Mouse (Mus musculus) adrenal gland, postnatal 4 days (tissue): ENCODE results near the gene Lrsam1. TPM values are rescaled to one million over a fixed set of nuclear protein-coding genes. Genes with fewer than 3 reads are reported as not detected.

Experiments
- DNase-seq, 2 experiments: peaks; one replicate each; pipeline ENCODE4 v3.0.0; 2021 to 2022; ENCODE audit warnings: low spot score in 2 of 2, mixed read lengths in 2 of 2
- total RNA-seq, 2 experiments: library from RNA; stranded (reverse); gene quantifications; 2 replicates each; pipeline ENCODE4 v1.2.3; 2021

Lrsam1 gene
- total RNA-seq, 2 experiments from 2014 or later = 23.7 to 26.5 TPM

- no peak for DNase-seq
Observed at GRCm38 (mm10) chr2:32968024-32968614, 6.7 kb upstream of the Lrsam1 start.

DNA sequence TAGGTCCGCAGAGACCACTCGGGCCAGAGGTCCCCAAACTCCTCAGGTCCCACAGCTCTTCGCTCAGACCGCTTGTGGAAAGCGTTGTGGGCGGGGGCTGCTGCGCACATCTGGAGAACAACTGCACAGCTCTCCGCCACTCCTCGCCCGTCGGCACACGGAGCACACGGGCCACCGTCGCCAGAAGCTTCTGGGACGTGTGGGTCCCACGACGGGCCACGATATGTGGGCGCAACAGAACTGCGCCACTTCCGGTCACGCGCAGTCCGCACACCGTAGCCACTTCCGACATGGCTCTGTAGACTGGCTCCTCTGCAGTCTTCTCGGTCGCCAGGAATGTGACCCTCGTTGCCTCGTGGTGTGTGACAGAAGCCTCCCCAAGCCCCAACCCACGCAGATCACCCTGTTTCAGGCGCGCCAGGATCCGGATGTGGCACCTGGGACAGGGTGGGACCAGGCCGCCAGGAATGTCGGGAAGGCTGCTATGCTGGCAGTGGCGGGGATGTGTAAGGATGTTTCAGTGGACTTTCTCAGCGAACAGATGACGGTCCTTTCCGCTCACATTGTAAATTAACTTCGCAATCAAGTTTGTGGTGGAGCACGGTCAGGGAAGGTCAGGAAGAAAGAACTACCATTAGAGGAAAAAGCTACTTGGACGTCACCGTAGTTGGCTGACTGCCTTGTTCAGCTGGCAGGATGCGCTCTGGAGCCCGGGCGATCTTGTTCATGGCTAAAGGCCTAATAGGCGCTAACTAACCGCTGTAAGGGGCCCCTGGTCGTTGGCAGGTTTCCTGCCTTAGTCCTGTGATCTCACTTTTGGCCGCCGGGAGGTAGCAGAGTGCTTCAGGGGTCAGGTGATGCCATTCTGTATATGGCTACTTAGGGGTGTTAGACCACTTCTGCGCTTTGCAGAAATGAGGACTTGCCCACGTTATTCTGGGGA, 5.5 kb upstream of the Lrsam1 start:
- DNase-seq = peak; percentile 47 to 64

GRCm38 (mm10) chr2:32966184-32966688, 4.8 kb upstream of the Lrsam1 start:
- DNase-seq = no peak

GRCm38 (mm10) chr2:32965511-32966183, 4.2 kb upstream of the Lrsam1 start:
- DNase-seq = no peak

- DNase-seq = no peak
Observed at GRCm38 (mm10) chr2:32964659-32965457, 3.4 kb upstream of the Lrsam1 start.

GRCm38 (mm10) chr2:32963981-32964380, 2.6 kb upstream of the Lrsam1 start:
- no peak for DNase-seq

GRCm38 (mm10) chr2:32963544-32963943, 2.1 kb upstream of the Lrsam1 start:
- no peak for DNase-seq

DNA sequence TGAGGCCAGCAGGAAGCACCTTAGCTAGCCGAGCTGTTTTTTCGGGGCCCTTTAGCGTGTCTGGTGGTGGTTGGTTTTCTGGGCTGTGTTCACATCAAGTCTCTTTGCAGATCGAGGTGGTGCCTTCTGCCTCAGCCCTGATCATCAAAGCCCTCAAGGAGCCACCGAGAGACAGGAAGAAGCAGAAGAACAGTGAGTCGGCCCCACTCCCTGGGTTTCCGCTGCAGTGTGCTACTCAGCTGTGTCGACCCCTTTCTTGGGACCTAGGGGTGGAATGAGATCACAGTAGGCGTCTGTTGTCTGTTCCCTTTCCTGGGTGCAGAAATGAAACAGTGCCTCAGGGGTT, 1.4 kb upstream of the Lrsam1 start:
- no peak for DNase-seq

DNA sequence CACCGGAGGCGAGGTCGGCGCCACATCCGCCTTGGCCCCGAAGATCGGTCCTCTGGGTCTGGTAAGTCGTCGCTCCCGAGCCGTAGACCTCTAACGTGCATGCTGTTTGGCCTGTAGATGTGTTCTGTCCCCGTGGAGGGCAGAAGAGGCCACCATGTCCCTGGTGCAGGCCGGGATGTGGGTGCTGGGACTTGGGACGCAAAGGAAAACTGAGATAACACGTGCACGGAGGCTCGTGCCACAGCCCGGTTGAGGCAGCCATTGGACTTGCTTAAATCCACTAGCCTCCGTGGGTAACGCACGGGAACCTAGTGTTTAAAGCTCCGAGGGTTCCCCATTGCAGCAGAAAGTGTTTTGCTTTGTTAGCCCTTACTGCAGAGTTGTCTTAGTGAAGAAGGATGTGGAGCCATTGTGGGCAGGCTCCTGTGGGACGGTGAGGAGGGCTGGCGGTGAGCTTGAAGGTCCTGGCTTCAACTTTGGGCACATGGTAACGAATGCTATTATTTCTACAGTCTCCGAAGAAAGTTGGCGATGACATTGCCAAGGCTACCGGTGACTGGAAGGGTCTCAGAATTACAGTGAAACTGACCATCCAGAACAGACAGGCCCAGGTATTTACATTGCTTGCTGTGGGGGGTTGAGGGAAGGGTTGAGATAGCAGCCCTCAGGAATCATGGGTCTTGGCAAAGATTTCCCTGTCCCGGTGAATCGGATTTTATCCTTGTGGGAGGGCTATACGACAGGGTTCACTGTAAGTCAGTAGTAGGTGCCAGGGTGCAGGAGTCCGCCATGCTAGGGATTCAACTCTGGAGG, 854 bp upstream of the Lrsam1 start:
- DNase-seq = peak; percentile 10 to 24

GRCm38 (mm10) chr2:32960273-32960672, 1.1 kb downstream of the Lrsam1 start:
- DNase-seq = no peak

- no peak for DNase-seq
Observed at GRCm38 (mm10) chr2:32957344-32957743, 4.1 kb downstream of the Lrsam1 start.

DNA sequence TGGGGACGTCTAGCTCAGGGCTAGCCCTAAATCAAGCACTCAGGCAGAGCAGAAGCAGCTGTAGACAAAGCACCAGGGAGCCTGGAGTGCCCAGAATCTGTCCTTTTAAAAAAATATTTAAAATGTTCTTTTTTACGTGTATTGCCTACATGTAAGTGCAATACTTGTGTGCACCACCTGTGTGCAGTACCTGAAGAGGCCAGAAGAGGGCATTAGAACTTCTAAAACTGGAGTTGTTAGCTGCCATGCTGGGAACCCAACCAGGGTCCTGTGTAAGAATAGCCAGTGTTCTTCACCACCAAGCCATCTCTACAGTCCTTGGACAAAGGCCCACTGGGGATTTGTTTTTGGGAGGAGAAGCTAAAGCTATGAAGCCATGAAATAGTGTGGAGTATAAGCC, 6.8 kb downstream of the Lrsam1 start:
- no peak for DNase-seq

DNA sequence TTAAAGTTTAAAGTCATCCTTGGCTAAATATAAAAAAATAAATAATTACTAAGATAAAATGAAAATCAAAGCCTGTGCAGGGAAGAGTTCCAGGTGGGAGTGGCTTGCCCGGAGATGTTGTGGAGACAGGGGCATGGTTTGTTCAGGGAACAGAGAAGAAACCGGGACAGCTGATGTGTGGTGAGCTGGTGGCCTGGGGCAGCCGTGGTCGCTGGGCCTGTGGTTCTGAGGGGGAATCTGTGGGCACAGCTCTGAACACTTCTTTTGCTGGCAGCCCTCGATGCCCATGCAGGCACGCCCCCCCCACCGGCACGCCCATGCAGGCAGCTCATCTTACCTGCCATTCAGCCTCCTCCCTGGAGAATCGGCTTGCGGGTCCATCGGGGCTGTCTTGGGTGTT, 14.0 kb downstream of the Lrsam1 start:
- no peak for DNase-seq

DNA sequence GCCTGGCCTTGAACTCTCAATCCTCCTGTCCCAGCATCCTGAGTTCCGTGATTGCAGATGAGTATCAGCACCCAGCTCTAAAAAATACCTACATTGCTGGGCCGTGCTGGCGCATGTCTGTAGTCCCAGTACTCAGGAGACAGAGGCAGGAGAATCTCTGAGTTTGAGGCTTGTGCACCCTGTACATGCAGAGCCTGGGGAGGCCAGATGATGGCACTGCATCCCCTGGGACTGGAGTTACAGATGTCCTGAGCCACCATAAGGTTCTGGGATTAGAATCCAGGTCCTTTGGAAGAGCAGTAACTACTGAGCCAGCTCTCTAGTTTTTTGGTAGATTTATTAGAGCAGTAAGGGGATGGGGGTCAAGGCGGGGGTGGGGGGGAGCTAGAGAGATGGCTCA, 20.9 kb downstream of the Lrsam1 start:
- DNase-seq = no peak

DNA sequence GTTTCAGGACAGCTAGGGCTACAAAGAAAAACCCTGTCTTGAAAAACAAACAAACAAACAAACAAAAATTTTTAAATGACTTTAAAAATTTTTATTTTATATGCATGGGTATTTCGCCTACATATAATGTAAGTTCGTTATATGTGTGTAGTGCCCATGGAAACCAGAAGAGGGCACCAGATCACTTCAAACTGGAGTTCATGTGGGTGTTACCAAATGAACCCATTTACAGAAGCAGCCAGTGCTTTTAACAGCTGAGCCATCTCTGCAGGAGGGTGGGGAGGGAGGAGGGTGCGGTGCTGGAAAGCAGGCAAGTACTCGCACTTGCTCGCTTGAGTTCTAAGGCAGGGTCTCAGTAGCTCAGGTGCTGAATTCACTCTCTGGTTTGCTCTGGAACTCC, 22.0 kb downstream of the Lrsam1 start:
- no peak for DNase-seq

GRCm38 (mm10) chr2:32938741-32939140, 22.7 kb downstream of the Lrsam1 start:
- no peak for DNase-seq

DNA sequence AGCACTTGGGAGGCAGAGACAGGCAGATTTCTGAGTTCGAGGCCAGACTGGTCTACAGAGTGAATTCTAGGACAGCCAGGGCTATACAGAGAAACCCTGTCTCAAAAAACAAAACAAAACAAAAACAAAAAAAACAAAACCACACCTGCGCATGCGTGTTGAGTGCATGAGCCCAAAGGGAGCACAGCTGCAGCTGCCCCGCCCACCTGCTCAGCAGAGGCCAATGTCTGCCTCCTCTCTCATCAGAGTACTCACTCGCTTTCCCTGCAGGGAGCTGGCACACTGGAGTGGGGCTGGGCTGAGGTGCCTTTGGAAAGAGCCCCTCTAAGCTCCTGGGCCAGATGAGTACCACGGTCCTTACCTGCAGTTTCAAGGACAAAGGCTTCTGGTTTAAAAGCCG, 29.7 kb downstream of the Lrsam1 start:
- DNase-seq = no peak

DNA sequence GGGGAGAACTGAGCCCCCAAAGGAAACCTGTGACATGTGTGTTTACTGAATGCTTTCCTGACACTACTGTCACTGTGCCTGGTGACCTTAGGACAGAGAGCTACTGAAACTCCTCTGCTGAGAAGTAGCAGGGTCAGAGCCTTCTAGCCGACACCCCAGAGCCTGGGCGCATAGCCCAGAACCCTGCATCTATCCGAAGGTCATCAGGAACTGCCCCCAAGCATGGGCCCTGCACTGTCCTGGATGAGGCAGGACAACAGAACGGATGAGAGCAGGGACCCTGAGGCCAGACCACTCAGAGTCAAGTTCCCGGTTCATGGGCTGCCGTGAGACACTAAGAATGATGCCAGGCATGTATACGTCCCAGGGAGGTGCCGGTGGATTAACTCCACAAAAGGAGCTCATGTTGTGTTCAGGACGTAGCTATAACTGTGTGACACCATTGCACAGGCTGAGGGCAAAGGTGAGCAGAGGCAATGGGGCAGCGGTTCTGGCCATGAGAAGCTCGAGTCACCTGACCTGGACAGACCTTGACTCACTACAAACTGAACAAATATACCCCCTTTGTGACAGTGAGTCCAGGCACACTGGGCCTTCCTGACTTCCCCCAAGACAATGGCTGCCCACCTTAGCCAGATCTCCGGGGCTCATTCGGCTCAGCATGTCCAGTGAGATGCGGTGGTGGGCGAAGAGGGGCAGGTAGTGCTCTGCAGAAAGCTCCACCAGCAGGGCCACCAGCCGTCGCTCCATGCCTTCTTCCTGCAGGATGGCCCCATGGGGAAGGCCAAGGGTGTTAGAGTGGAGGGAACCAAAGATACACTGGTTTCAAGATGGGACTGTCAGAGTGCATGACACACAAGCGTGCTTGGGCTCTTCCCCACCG, 32.2 kb downstream of the Lrsam1 start:
- no peak for DNase-seq

DNA sequence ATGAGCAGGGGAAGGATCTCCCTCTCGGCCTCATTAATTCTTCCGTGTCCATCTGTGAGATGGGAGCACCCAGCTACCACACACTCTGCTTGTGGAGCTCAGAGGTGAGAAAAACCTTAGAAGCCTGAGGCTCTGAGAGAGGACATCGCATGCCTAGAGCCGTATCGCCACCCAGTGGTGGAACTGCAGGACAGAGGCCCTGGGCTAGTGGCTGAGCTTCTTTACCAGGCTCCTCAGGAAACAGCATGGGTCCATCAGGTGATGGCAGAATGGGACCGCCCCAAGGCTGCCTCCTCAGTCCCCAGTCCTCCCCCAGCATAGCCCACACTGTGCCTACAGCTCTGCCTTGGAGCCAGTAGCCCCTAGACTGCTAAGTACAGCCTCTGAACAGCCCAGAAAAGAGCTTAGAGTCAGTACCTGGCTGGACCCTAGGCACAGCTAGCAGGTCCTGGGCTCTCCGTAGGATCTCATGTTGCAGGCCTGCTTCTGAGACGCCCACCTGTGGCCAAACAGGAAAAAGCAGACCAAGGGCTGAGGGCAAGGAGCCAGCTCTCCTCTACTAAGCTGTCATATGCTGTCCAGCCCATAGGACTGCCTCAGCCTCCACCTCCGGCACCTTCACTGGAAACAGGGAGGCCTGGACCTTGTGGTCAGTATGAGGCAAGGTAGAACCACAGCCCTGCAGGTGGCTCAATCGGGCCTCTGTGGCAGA, 33.0 kb downstream of the Lrsam1 start:
- DNase-seq = peak; percentile 33 to 53
